Mouse (Mus musculus): ENCODE data around the gene Kcnj3. TPM values are rescaled to one million over a fixed set of nuclear protein-coding genes. Genes with fewer than 3 reads are reported as not detected.

Kcnj3 gene
- polyA plus RNA-seq, 1 experiment from 2014 or later = 0.43 TPM

DNA sequence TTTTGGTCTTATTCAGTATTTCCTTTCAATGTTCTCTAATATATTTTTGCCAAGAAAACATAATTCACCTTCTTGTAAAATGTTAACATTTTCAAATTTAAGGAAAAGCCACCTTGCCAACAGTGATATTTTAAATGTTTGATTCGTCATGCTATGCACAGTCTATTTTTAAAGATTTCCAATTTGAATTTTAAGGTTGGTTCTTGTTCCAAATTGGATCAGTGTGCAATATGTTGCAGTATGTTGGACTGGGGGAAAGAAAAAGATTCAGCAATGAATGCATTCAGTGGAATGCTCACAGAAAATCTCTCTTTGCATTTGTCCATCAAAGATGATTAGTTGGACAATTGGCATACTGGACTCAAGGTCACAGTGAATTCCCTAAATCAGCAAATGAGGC is 99.7 kb downstream of the Kcnj3 start:
- no peak overlapping the region for H3K4me3 ChIP-seq (ENCODE audit: low read depth, low read length)
- no peak overlapping the region for H3K27ac ChIP-seq (ENCODE audit: low read length)
- no peaks in the 10 kb centered on the region for H3K9me3 ChIP-seq (ENCODE audit: control insufficient read depth, low read depth, low read length)
- no peaks in the 10 kb centered on the region for H3K27me3 ChIP-seq (ENCODE audit: control insufficient read depth, insufficient read depth, low read length)
- H3K9ac ChIP-seq (replicated peaks; ENCODE audit: low read depth, low read length) = no peak overlapping the region
- no peaks in the 10 kb centered on the region for H3K36me3 ChIP-seq (ENCODE audit: control insufficient read depth, insufficient read depth, low read length)
- H3K4me2 ChIP-seq (replicated peaks; ENCODE audit: low read depth, low read length) = no peak overlapping the region
- WGBS = 73% methylated on average over 1 of the region's 1 CpGs
- H3K4me1 ChIP-seq (ENCODE audit: control insufficient read depth, insufficient read depth, low read length) = no peaks in the 10 kb centered on the region
- ATAC-seq (ENCODE audit: insufficient number of reproducible peaks, insufficient read depth, low FRiP score, low read depth) = no peak

DNA sequence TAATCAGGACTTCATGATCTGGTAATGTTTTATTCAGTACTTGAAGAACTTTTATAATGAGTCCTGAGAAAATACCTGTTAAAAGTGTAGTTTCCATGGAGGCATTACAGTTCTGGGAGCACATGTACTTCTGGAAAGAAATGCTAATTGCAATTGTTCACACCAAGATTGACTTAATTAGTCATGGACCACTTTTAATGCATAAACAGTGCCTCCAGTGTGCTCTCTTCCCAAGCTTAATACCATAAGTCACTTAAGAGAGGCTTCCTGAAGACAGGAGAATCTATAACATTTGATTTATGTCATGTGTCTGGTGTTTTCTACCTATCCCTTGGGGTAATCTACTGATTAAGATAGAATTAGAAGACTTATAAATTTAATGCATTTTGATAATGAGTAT is 111.8 kb downstream of the Kcnj3 start:
- H3K9me3 ChIP-seq (ENCODE audit: control insufficient read depth, low read depth, low read length) = no peaks in the 10 kb centered on the region
- no peak overlapping the region for H3K9ac ChIP-seq (replicated peaks; ENCODE audit: low read depth, low read length)
- H3K27me3 ChIP-seq (ENCODE audit: control insufficient read depth, insufficient read depth, low read length) = no peaks in the 10 kb centered on the region
- no peak overlapping the region for H3K4me3 ChIP-seq (ENCODE audit: low read depth, low read length)
- H3K36me3 ChIP-seq (ENCODE audit: control insufficient read depth, insufficient read depth, low read length) = no peaks in the 10 kb centered on the region
- ATAC-seq (ENCODE audit: insufficient number of reproducible peaks, insufficient read depth, low FRiP score, low read depth) = no peak
- no peak overlapping the region for H3K27ac ChIP-seq (ENCODE audit: low read length)
- no peaks in the 10 kb centered on the region for H3K4me1 ChIP-seq (ENCODE audit: control insufficient read depth, insufficient read depth, low read length)
- no peak overlapping the region for H3K4me2 ChIP-seq (replicated peaks; ENCODE audit: low read depth, low read length)

DNA sequence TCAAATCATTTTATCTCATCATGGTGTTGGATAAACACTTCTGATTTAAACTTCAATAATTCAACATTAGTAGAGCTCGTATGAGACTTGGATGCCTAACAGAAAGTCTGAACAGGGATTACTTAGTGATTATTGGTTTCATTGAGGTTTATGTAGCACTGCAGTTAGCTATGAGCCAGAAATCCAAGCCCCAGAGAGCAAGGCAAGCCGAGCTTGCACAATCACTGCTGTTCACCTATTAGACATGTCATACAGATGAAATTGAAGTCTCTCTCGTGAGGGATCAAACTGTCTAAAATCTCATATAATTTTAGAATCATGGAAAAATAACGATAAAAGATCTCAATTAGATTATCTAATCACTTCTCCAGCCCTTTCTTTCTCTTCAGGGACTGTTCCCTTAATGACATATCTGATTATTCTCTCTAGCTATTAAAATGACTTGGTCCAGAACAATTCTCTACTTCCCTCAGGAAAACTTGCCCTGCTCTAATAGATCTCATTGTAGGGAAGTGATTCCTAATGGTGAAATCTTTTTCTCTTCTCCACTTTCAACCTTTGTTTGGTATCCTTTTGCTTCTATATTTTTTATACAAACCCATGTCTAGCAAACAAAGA is 122.7 kb downstream of the Kcnj3 start:
- no peak for ATAC-seq (ENCODE audit: insufficient number of reproducible peaks, insufficient read depth, low FRiP score, low read depth)
- no peaks in the 10 kb centered on the region for H3K27me3 ChIP-seq (ENCODE audit: control insufficient read depth, insufficient read depth, low read length)
- H3K4me1 ChIP-seq (ENCODE audit: control insufficient read depth, insufficient read depth, low read length) = no peaks in the 10 kb centered on the region
- no peak overlapping the region for H3K27ac ChIP-seq (ENCODE audit: low read length)
- WGBS = 69% methylated on average over 4 of the region's 4 CpGs
- no peak overlapping the region for H3K4me2 ChIP-seq (replicated peaks; ENCODE audit: low read depth, low read length)
- H3K4me3 ChIP-seq (ENCODE audit: low read depth, low read length) = no peak overlapping the region
- no peaks in the 10 kb centered on the region for H3K9me3 ChIP-seq (ENCODE audit: control insufficient read depth, low read depth, low read length)
- no peak overlapping the region for H3K9ac ChIP-seq (replicated peaks; ENCODE audit: low read depth, low read length)
- no peaks in the 10 kb centered on the region for H3K36me3 ChIP-seq (ENCODE audit: control insufficient read depth, insufficient read depth, low read length)

DNA sequence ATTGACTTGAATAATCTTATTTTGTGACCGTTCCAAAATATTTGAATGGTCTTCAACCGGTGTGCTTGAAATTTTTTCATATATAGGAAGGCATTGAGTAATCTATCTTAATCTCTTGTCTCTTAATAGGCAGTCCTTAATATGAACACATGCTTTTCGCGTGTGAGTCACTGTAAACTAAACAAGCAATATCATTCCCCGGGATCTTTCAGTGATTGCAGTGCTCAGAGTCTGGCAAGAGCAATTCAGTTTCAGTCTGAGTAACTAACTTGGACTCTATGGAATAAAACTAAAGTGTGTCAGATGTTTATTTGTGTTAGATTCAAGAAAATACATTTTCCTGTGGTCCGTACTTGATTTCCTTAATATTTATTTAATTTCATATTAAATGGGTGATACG is 133.5 kb downstream of the Kcnj3 start:
- Histone ChIP-seq H3K4me1 (ENCODE audit: control insufficient read depth, insufficient read depth, low read length) (no peaks in the 10 kb centered on the region), H3K27ac (ENCODE audit: low read length) (no peak overlapping the region), H3K36me3 (ENCODE audit: control insufficient read depth, insufficient read depth, low read length) (no peaks in the 10 kb centered on the region), H3K4me2 (replicated peaks; ENCODE audit: low read depth, low read length) (no peak overlapping the region), H3K9ac (replicated peaks; ENCODE audit: low read depth, low read length) (no peak overlapping the region), H3K9me3 (ENCODE audit: control insufficient read depth, low read depth, low read length) (no peaks in the 10 kb centered on the region), H3K4me3 (ENCODE audit: low read depth, low read length) (no peak overlapping the region), H3K27me3 (ENCODE audit: control insufficient read depth, insufficient read depth, low read length) (no peaks in the 10 kb centered on the region)
- 68% methylated on average over 7 of the region's 7 CpGs for WGBS
- no peak for ATAC-seq (ENCODE audit: insufficient number of reproducible peaks, insufficient read depth, low FRiP score, low read depth)

DNA sequence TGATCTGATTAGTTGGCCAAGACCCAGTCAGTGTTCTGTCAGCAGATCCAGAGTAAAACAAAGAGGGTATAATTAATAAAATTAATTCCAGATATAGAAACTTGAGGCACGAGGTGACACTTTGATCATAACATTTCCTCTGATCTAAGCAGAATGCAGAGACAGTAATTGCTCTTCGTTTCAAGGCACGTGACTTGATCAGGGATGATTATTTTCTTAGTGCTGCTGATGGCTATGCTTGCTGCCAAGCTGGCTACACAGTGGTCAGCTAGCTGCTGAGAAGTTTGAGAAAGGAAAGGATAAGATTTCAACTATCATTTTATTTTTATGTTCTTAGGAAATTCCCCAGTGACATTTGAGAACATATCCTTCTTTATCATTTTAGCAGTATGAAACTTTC is 135.7 kb downstream of the Kcnj3 start:
- Histone ChIP-seq H3K4me1 (ENCODE audit: control insufficient read depth, insufficient read depth, low read length) (no peaks in the 10 kb centered on the region), H3K9ac (replicated peaks; ENCODE audit: low read depth, low read length) (no peak overlapping the region), H3K4me2 (replicated peaks; ENCODE audit: low read depth, low read length) (no peak overlapping the region), H3K27me3 (ENCODE audit: control insufficient read depth, insufficient read depth, low read length) (no peaks in the 10 kb centered on the region), H3K4me3 (ENCODE audit: low read depth, low read length) (no peak overlapping the region), H3K27ac (ENCODE audit: low read length) (no peak overlapping the region), H3K36me3 (ENCODE audit: control insufficient read depth, insufficient read depth, low read length) (no peaks in the 10 kb centered on the region), H3K9me3 (ENCODE audit: control insufficient read depth, low read depth, low read length) (no peaks in the 10 kb centered on the region)
- no peak for ATAC-seq (ENCODE audit: insufficient number of reproducible peaks, insufficient read depth, low FRiP score, low read depth)
- 59% methylated on average over 3 of the region's 3 CpGs for WGBS

DNA sequence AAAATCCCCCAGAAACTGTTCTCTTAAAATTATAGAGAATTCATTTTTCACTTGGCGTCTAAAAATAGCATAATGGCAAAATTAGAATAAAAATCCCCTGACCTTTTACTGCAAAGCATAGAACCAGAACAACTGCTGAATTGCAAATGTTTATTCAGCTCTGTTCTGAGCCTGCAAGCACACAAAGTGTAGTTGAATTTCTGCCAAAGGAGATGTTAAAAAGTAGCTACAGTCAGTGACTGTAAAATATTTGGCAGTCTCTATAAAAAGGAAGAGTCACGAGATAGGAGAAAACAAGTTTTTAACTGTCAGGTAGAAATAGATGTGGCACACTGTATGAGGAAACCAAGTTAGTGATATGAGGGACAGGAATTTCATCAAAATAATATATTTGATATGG is 144.5 kb downstream of the Kcnj3 start:
- no peak overlapping the region for H3K4me3 ChIP-seq (ENCODE audit: low read depth, low read length)
- 45% methylated on average over 2 of the region's 2 CpGs for WGBS

DNA sequence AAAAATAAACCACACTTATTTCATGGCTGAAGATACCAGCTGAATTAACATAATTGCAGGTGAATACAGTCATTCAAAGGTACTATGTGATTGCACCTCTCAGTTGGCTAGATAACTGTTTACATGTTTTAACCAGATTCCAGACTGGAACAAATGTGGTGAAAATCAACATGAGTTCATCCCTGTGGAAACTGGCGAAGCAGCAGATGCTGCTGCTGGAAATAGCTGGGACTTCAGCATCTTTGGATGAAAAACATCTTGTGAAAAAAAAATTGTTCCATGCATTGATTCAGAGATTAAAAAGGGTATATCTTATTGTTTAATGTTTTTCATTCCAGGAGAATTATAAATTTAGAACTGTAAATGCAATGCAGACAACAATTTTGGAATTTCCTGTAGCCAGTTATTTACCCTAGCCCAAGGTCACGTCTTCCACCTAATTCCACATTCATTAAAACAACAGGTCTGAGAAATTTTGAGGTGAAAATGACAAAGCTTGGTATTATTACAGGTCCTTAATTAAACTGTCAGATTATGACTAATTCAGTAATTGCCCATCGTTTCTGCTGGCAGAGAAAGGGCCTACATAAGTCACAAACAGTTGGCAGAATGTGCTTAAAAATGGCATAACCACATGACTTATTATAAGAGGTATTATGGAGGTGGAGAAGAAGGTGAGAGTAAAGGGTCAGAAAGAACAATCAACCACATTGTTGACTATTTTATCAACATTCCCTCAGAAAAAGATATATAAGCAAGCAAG is 155.6 kb downstream of the Kcnj3 start:
- Histone ChIP-seq H3K4me1 (ENCODE audit: control insufficient read depth, insufficient read depth, low read length) (no peaks in the 10 kb centered on the region), H3K9ac (replicated peaks; ENCODE audit: low read depth, low read length) (no peak overlapping the region), H3K4me2 (replicated peaks; ENCODE audit: low read depth, low read length) (no peak overlapping the region), H3K4me3 (ENCODE audit: low read depth, low read length) (no peak overlapping the region), H3K9me3 (ENCODE audit: control insufficient read depth, low read depth, low read length) (no peaks in the 10 kb centered on the region), H3K27me3 (ENCODE audit: control insufficient read depth, insufficient read depth, low read length) (no peaks in the 10 kb centered on the region), H3K36me3 (ENCODE audit: control insufficient read depth, insufficient read depth, low read length) (no peaks in the 10 kb centered on the region), H3K27ac (ENCODE audit: low read length) (no peak overlapping the region)
- no peak for ATAC-seq (ENCODE audit: insufficient number of reproducible peaks, insufficient read depth, low FRiP score, low read depth)
- WGBS = 55% methylated on average over 3 of the region's 3 CpGs

More for the DNA sequence above, 144.5 kb downstream of the Kcnj3 start:
- no peak overlapping the region for H3K9ac ChIP-seq (replicated peaks; ENCODE audit: low read depth, low read length)
- ATAC-seq (ENCODE audit: insufficient number of reproducible peaks, insufficient read depth, low FRiP score, low read depth) = no peak
- no peak overlapping the region for H3K27ac ChIP-seq (ENCODE audit: low read length)
- no peaks in the 10 kb centered on the region for H3K27me3 ChIP-seq (ENCODE audit: control insufficient read depth, insufficient read depth, low read length)
- H3K4me1 ChIP-seq (ENCODE audit: control insufficient read depth, insufficient read depth, low read length) = no peaks in the 10 kb centered on the region
- H3K9me3 ChIP-seq (ENCODE audit: control insufficient read depth, low read depth, low read length) = no peaks in the 10 kb centered on the region
- no peak overlapping the region for H3K4me2 ChIP-seq (replicated peaks; ENCODE audit: low read depth, low read length)
- H3K36me3 ChIP-seq (ENCODE audit: control insufficient read depth, insufficient read depth, low read length) = no peaks in the 10 kb centered on the region
